Mouse (Mus musculus) E14TG2a.4 (cell line): ENCODE results near the gene Grik2.

Experiments
- CTCF ChIP-seq: conservative IDR thresholded peaks from 2 replicates; pipeline ENCODE4 v1.5.1; 2014; ENCODE audit warnings: low read length
- POU5F1 ChIP-seq: IDR thresholded peaks from 2 replicates; pipeline ENCODE4 v1.6.1; 2014; ENCODE audit warnings: low read length, borderline replicate concordance

- TF ChIP-seq CTCF (no peak), POU5F1 (no peak)
These were observed 335.0 kb downstream of the Grik2 start for GRCm38 (mm10) chr10:49453535-49453934.
